Mouse (Mus musculus) mouse embryonic stem cell (cell line): ENCODE results near the gene Pla2g12a.

Source experiments
- in situ Hi-C, 2 experiments: fragments of 300-500 bp; cut with MboI; formaldehyde crosslinking; loops; 1 replicate in 1 of 2; 3 replicates in 1 of 2; pipeline ENCODE4 v1.14.3; 2019 to 2020; ENCODE audit warnings: low sequenced_read_pairs in 2 of 2, low pct_unique_long_range_greater_than_20kb in 1 of 2, mixed read lengths in 1 of 2; ENCODE audit not compliant: unreplicated experiment in 1 of 2

Pla2g12a gene

GRCm38 (mm10) chr3:129941291-129941690, 62.9 kb downstream of the Pla2g12a start:
- in situ Hi-C loops: no loop called here

GRCm38 (mm10) chr3:129943813-129944212, 65.4 kb downstream of the Pla2g12a start:
- in situ Hi-C loops: no loop called here
